Mouse (Mus musculus): ENCODE measurements at regions not wholly inside any gene's neighbourhood (a gene's known extent, or its start where the extent isn't known, plus 50 kb on each side); places are given as distances from the start of the nearest gene placed in this dataset.

GRCm38 (mm10) chr11:64172926-64173325 is 93.7 kb upstream of the Cox10 start:
- no peaks in the 10 kb centered on the region for H3K36me3 ChIP-seq (replicated peaks)
- no peak for DNase-seq (ENCODE audit: extremely low spot score, low spot score)
- H3K9me3 ChIP-seq, result no peaks in the 10 kb centered on the region
- no peak overlapping the region for H3K4me3 ChIP-seq
- no peaks in the 10 kb centered on the region for H3K4me1 ChIP-seq
- H3K27me3 ChIP-seq (ENCODE audit: poor library complexity, severe bottlenecking), result no peaks in the 10 kb centered on the region
- no peak overlapping the region for H3K27ac ChIP-seq
- WGBS, result 82% methylated on average over 5 of the region's 5 CpGs

GRCm38 (mm10) chr11:64168626-64169025 is 89.4 kb upstream of the Cox10 start:
- peaks cover 7% of the 10 kb centered on the region; the same call in 1 of the 2 replicates for H3K4me1 ChIP-seq
- DNase-seq (ENCODE audit: extremely low spot score, low spot score), result no peak
- WGBS, result 80% methylated on average over 8 of the region's 8 CpGs
- H3K27me3 ChIP-seq (ENCODE audit: poor library complexity, severe bottlenecking), result no peaks in the 10 kb centered on the region
- no peaks in the 10 kb centered on the region for H3K36me3 ChIP-seq (replicated peaks)
- no peak overlapping the region for H3K27ac ChIP-seq
- no peaks in the 10 kb centered on the region for H3K9me3 ChIP-seq
- H3K4me3 ChIP-seq, result no peak overlapping the region

DNA sequence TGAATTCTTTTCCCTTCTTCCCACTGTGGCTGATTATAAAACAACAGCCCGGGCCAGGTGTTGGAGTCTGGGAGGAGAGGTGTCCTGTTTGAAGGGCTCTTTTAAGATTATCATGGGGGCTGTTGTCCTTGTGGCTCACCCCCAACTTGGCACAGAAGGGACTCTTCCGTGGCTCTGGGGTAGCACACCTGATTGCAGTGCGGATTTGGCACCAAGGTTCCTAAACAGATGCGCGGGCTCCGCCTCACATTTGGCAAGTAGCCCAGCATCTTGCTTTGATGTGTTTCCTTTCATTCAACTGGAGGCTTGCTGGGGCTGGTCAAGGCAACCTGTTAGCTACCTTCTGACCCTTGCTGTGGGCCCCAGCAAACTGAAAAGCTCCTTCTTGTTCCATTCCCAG is 85.5 kb upstream of the Cox10 start:
- 87% methylated on average over 6 of the region's 6 CpGs for WGBS

GRCm38 (mm10) chr11:64158281-64158680 is 79.0 kb upstream of the Cox10 start:
- no peaks in the 10 kb centered on the region for H3K36me3 ChIP-seq (replicated peaks)
- 88% methylated on average over 5 of the region's 5 CpGs for WGBS
- H3K27ac ChIP-seq, result no peak overlapping the region
- H3K9me3 ChIP-seq, result no peaks in the 10 kb centered on the region
- no peak overlapping the region for H3K4me3 ChIP-seq
- no peaks in the 10 kb centered on the region for H3K4me1 ChIP-seq
- DNase-seq (ENCODE audit: extremely low spot score, low spot score), result no peak
- no peaks in the 10 kb centered on the region for H3K27me3 ChIP-seq (ENCODE audit: poor library complexity, severe bottlenecking)

More for the DNA sequence above, 85.5 kb upstream of the Cox10 start:
- no peak overlapping the region for H3K4me3 ChIP-seq
- no peaks in the 10 kb centered on the region for H3K27me3 ChIP-seq (ENCODE audit: poor library complexity, severe bottlenecking)
- H3K9me3 ChIP-seq, result no peaks in the 10 kb centered on the region
- no peaks in the 10 kb centered on the region for H3K36me3 ChIP-seq (replicated peaks)
- H3K4me1 ChIP-seq, result peaks cover 7% of the 10 kb centered on the region; the same call in 1 of the 2 replicates
- no peak for DNase-seq (ENCODE audit: extremely low spot score, low spot score)
- H3K27ac ChIP-seq, result no peak overlapping the region

DNA sequence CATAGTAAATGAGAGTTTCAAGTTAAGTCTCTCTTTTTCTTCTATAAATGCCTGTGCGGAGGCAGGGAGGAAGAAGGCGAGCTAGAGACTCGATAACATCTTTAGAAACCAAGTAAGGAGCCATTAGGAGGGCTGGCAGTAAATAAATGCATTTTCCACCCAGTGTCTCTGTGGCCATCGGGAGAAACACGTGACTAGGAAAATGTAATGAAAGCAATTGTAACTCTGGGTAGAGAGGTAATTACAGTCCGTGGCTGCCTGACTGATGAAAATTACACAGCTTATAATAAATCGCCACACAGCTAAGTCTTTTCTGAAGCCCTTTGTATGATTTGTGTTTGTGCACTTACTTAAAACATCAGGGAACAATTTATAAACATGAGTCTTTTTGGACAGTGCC is 77.4 kb upstream of the Cox10 start:
- 84% methylated on average over 7 of the region's 7 CpGs for WGBS
- H3K27me3 ChIP-seq (ENCODE audit: poor library complexity, severe bottlenecking), result no peaks in the 10 kb centered on the region
- no peak overlapping the region for H3K4me3 ChIP-seq
- H3K9me3 ChIP-seq, result no peaks in the 10 kb centered on the region
- H3K4me1 ChIP-seq, result no peaks in the 10 kb centered on the region
- H3K36me3 ChIP-seq (replicated peaks), result no peaks in the 10 kb centered on the region
- no peak for DNase-seq (ENCODE audit: extremely low spot score, low spot score)
- H3K27ac ChIP-seq, result no peak overlapping the region

DNA sequence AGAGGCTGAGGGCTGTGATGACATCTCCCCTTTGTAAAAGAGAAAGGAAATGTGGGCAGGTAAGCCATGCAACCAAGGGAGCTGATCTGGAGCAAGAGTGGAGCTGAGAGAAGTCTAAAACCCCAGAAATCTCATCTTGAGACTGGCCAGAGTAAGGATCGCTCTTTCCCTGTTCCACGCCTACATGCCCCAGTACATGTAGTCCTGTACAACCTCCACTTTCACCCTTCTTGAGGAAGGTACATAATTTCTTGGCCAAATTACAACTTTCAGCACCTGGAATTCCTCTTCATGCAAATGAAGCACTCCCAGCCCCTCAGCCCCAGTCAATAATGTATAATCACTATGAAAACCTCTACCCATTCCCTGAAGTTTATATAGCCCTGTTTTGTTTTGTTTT is 60.2 kb upstream of the Cox10 start:
- H3K36me3 ChIP-seq (replicated peaks), result no peaks in the 10 kb centered on the region
- peaks cover 8% of the 10 kb centered on the region for H3K4me1 ChIP-seq
- no peak overlapping the region for H3K27ac ChIP-seq
- no peaks in the 10 kb centered on the region for H3K9me3 ChIP-seq
- no peak overlapping the region for H3K4me3 ChIP-seq
- H3K27me3 ChIP-seq (ENCODE audit: poor library complexity, severe bottlenecking), result no peaks in the 10 kb centered on the region
- DNase-seq (ENCODE audit: extremely low spot score, low spot score), result no peak
- WGBS, result 98% methylated on average over 2 of the region's 2 CpGs

DNA sequence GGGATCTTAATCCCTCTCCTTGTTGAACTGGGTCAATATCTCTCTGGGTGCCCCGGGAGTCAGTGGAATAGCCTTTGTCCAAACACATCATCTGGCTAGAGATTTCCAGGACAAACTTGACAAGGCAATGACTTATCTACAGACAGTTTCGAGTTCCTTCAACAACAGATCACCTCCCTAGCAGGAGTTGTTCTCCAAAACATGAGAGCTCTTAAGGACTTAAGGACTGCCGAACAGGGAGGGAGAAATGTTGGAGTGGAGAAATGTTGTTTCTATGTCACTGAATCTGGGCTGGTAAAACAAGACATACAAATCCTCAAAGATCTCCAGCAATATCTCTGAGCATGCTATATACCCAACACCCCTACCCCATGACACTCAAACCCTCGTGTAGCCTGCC is 59.7 kb upstream of the Cox10 start:
- WGBS, result 80% methylated on average over 4 of the region's 4 CpGs
- Histone ChIP-seq H3K27ac (no peak overlapping the region), H3K4me1 (peaks cover 10% of the 10 kb centered on the region), H3K36me3 (replicated peaks) (no peaks in the 10 kb centered on the region), H3K27me3 (ENCODE audit: poor library complexity, severe bottlenecking) (no peaks in the 10 kb centered on the region), H3K4me3 (no peak overlapping the region), H3K9me3 (no peaks in the 10 kb centered on the region)
- no peak for DNase-seq (ENCODE audit: extremely low spot score, low spot score)

DNA sequence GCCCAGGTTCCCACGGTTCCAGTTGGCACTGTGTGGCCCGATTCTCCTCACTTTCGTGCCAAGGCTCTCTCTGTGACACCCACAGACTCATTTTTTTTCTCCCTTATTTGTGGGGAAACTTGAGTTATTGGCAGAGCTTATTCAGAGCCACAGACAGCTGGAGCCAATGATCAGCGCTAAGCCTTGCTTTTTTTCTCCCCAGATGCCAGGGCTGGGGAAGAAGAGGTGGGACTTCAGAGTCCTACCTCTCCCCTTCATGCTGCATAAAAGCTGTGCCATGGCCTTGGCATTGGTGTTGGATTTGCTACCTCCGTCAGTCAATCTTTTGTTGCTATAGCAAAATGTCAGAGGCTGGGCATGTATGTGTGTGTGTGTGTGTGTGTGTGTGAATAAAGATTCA is 56.5 kb upstream of the Cox10 start:
- no peak for DNase-seq (ENCODE audit: extremely low spot score, low spot score)
- no peak overlapping the region for H3K27ac ChIP-seq
- 93% methylated on average over 5 of the region's 5 CpGs for WGBS

DNA sequence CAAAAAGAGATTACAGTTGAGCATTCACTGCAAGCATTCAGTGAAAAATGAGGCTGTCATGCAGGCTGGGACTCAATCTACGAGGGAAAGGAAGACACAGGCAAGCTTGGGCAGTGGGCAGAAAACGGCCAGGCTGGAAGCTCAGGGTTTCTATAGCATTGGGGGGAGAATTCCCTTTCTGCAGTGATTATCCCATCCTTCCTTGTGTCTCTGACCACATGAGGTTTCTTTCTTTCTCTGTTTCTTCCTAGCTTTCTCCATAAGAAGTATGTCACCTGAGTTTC is 56.0 kb upstream of the Cox10 start:
- WGBS, result 86% methylated on average over 2 of the region's 2 CpGs
- no peaks in the 10 kb centered on the region for H3K36me3 ChIP-seq (replicated peaks)
- no peaks in the 10 kb centered on the region for H3K27me3 ChIP-seq (ENCODE audit: poor library complexity, severe bottlenecking)
- peaks cover 10% of the 10 kb centered on the region for H3K4me1 ChIP-seq
- no peaks in the 10 kb centered on the region for H3K9me3 ChIP-seq
- H3K4me3 ChIP-seq, result no peak overlapping the region
- DNase-seq (ENCODE audit: extremely low spot score, low spot score), result no peak
- no peak overlapping the region for H3K27ac ChIP-seq

More for the DNA sequence above, 56.5 kb upstream of the Cox10 start:
- Histone ChIP-seq H3K9me3 (no peaks in the 10 kb centered on the region), H3K36me3 (replicated peaks) (no peaks in the 10 kb centered on the region), H3K4me3 (no peak overlapping the region), H3K27me3 (ENCODE audit: poor library complexity, severe bottlenecking) (no peaks in the 10 kb centered on the region), H3K4me1 (peaks cover 10% of the 10 kb centered on the region)

GRCm38 (mm10) chr11:64134571-64135307 is 55.5 kb upstream of the Cox10 start:
- H3K27me3 ChIP-seq (ENCODE audit: poor library complexity, severe bottlenecking), result no peaks in the 10 kb centered on the region
- no peaks in the 10 kb centered on the region for H3K9me3 ChIP-seq
- no peaks in the 10 kb centered on the region for H3K36me3 ChIP-seq (replicated peaks)
- WGBS, result 78% methylated on average over 15 of the region's 15 CpGs
- no peak overlapping the region for H3K27ac ChIP-seq
- H3K4me3 ChIP-seq, result no peak overlapping the region
- H3K4me1 ChIP-seq, result peaks cover 10% of the 10 kb centered on the region
- DNase-seq (ENCODE audit: extremely low spot score, low spot score), result no peak
